Mouse (Mus musculus) WW6 (cell line): ENCODE data around the gene Olfr1090.

ENCODE experiments used
- DNase-seq: peaks from one replicate; pipeline ENCODE4 v3.0.0-alpha.2; 2013; ENCODE audit warnings: low read depth, low spot score

Olfr1090 gene

DNA sequence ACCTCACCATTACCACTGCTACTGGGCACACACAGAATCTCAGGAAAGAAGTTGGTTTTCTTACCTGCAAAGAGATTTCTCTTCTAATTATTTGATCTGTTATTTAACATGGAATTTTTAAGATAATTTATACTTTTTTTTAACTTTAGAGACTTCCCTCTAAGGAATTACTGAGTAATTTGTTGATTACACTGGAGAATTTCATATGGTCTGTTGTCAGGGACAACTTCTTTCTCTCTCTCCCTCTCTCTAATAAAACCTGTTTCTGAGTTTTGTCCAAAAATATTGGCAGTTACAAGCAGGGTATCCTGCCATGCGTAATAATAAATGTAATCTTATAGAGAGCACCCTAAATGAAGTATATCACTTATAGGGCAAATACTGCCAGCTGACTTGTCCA is at the start of gene Olfr1090:
TSS of gene Olfr1090 (minus strand) at position 101 of the 400 bp plus-strand sequence.
- no peak for DNase-seq

- no peak for DNase-seq
Measured at GRCm38 (mm10) chr2:86782179-86782578, 23.4 kb upstream of the Olfr1090 start, which contains the start of gene Olfr1093. Gene Olfr1093 (plus strand): TSS chr2:86782479.

GRCm38 (mm10) chr2:86761050-86761449 is 2.3 kb upstream of the Olfr1090 start:
- DNase-seq = no peak

- DNase-seq = no peak
Measured at GRCm38 (mm10) chr2:86733601-86734000, 25.2 kb downstream of the Olfr1090 start, which contains the start of gene Olfr1089. Gene Olfr1089 (minus strand): TSS chr2:86733701.
